Mouse (Mus musculus) monocyte, adult 2 months (primary cell): Measurements from ENCODE around the gene Hist1h2ac.

ENCODE experiments used
- DNase-seq, 2 experiments: peaks; one replicate each; pipeline ENCODE4 v3.0.0; 2022; ENCODE audit warnings: low spot score in 2 of 2, low read depth in 1 of 2

Gene Hist1h2ac

GRCm38 (mm10) chr13:23659636-23660366 lies 23.9 kb downstream of the Hist1h2ac start:
- DNase-seq = no peak
